Mouse (Mus musculus) MN1 (cell line): ENCODE measurements at regions not wholly inside any gene's neighbourhood (a gene's known extent, or its start where the extent isn't known, plus 50 kb on each side); places are given as distances from the start of the nearest gene placed in this dataset.

Experiments
- DNase-seq: peaks from one replicate; pipeline ENCODE4 v3.0.0-alpha.2; 2016; ENCODE audit warnings: low spot score

DNA sequence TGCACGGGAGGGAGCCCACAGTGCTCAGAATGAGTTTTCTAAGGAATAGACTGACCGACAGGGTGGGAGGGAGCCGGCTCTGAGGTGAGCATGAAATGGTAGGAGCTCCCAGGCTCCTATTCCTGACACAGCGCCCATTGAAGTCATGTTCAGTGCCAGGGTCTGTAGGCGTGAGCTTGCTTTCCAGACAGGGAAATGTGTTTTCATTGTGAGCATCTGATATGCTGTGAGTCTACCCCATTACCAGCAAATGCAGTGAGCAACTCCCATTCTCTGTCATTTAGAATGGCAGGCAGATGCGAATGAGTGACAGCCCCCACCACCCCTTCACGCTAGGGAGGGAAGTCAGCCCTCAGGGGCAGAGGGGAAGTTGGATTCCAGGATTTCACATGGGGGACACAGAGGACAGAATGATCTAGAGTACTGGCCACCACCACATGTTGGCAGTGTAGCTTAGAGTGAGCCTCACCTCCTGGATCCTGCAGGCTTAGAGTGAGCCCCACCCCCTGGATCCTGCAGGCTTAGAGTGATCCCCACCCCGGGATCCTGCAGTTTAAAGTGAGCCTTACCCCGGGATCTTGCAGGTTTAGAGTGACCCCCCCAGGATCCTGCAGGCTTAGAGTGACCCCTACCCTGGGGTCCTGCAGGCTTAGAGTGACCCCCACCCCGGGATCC lies 283.2 kb upstream of the Eef2kmt start:
- no peak for DNase-seq

DNA sequence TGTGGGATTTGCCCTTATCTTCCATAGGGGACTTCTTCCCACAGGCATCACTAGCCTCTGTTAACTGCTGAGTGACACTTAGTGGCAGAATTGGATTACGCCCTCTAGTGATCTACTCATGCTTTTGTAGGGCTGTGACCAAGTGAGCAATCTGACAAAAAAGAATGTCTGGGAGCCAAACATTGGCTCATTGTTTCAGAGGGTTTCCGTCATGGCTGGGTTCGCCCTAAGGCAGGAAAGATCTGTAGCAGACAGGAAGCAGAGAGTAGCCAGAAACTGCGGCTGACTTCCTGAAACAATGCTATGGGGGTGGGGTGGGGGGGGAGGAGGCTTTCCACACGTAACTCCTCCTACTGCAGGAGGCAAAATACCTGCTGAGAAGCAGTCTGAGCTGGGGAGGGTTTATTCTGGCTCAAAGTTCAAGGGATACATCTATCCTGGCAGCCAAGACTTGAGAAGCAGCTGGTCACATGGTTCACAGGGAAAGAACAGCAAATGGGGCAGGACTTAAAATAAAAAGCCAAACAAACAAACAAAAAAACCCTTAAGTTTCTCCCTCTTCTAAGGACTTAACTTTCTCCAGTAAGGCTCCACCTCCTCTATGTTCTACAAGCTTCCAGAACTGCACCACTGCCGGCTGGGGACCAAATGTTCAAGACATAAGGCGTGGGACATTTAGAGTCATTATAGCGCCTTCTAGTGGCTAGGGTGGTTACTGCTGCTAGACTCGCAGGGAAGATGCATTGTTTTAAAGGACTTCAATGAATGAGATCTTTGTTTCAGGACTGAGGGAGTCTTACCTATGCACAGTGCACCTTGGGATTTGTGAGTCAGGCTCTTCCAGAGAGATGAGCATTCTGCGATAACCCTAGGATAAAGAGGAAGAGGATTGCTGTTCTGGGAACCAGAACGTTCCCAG lies 281.8 kb upstream of the Eef2kmt start:
- DNase-seq = peak; percentile 30

DNA sequence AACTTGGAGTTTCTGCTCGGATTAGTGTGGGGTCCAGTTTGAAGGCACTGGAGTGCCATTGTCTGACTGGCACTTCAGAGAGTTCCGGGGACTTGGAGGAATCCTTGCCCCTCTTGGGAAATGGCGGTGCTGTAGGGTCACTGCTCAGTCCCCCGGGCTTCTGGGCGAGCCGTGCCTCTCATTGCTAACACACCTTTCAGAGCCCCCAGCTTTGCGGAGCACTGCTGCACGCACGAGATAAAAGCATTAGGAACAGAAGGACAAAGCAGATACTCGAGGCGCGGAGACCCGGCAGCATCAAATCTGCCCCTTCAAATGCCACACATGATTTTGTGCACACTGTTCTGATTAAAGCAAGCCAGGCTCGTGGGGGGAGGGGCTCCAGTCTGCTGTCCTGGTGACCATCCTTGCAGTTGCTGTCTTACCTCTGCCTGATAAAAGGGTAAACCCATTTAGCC lies 280.8 kb upstream of the Eef2kmt start:
- DNase-seq = no peak

DNA sequence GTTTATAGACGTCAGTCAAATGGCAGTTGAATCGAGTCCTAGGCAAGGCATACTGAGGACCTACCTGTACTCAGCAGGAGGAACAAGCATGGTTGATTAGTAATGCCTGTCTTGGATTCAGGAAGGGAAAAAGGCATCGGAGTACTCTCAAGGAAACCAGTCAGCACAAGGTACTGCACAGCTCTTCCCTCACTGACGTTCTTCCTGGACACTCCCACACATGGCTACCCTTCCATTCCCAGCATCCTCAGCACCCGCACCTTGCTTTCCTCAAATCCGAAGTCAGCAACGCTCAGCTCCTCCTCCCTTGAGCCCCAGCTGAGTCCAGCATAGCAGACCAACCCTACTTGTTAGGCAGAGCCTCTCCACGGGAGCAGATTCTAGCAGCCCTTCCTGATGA lies 279.6 kb upstream of the Eef2kmt start:
- DNase-seq = peak; percentile 27

DNA sequence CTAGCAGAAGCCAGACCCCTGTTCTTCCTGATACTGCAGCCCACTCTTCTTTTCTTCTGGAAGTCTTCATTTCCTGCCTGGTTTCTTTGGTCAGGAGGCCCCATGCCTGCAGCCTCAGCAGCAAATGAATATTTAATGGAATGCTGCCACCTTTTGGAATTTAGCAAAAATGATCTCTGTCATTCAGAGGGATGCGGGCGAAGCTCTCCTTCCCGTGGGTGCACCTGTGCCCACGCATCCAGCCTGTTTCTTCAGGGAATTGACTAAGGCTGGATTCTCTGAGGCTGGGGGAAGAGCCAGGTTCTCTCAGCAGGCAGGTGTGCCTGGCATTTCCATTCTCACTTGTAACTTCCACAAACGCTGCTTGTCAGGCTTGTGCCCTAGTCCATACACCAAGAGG lies 279.1 kb upstream of the Eef2kmt start:
- DNase-seq = peak; percentile 69

DNA sequence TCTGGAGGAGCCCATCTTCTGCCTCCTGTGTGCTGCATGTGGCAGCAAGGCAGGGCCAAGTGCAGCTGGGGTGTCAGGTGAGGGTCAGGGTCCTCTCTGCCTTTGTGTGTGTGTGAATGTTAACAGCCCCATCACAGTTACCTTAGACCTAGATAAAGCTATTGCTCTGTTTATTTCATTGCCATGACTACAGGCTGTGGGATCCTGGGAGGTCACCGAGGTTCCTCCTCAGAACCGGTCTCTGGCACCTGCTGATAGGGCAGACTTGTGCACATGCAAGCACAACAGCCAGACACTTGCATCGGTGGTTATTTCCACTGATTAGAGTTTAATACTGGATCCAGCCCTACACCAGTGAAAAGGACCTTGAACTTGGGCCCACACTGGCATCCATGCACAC lies 278.6 kb upstream of the Eef2kmt start:
- peak; percentile 17 for DNase-seq

DNA sequence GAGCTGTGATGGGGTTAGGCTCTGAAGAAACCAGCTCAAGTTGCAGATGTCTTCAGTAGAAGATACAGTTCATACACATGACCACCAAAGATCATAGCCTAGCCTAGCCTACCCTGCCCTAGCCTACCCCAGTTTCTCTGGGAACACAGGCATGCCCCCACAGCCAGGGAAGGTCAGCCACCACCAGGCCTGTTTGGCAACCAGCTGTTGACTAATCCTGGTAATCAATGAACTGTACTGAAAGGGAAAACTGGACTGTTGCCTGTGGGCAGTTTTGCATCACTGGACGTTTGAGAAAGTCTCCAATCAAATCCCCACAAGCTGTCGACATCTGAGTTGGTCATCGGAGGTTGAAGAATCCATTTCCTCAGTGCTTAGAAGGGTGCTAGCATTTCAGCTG lies 276.5 kb upstream of the Eef2kmt start:
- DNase-seq = no peak

DNA sequence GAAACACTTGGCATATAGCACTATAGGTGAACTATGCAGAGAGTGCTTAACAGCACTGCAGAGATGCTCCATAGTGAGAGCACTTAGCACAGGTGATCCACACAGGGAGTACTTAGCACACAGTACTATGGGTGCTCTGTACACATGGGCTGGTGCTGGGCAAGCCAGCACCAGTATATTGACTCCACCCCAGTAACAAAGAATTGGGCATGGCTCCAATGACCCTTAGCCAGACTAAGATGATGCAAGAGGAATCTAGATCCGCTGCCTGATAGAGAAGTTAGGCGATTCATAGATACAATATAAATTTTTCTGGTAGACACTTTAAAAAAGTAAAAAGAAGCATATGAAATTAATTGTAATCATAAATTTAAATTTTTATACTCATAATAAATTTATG lies 274.0 kb upstream of the Eef2kmt start:
- peak; percentile 22 for DNase-seq

DNA sequence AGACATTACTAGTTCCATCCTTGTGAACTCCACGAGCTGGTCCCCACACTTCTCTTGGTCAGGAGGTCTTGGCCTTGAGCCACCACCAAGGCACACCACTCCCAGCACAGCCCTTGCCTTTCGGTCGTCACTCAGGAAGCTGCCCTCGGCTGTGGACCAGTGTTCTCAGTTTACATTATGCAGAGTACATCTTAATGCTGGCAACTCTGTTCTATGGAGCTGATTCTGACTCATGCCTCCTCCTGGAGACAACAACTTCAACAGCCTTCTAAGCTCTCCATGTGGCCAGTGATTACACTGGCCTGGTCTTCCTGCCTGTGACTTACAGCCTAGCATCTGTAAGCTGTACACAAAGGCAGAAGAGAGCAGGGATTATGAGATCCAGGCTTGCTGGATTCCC lies 272.2 kb upstream of the Eef2kmt start:
- peak; percentile 16 for DNase-seq

DNA sequence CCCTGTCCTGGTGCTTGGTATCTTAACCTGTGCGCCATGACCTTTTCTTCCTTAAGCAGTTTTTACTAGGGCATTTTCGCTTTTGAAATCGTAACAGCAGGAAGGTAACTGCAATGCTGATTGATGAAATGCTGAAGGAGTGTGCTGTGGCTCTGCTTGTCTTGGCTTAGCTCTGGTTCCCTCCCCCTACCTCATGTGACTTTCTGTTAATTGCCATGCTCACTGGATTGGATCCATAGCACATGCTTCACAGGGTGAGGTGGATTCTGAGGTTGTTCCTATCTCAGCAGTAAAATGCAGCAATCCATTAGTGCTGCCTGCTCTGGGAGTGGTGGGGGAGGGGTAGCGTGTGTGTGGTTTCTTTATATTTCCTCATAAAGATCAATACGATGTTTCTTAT lies 268.6 kb upstream of the Eef2kmt start:
- DNase-seq = no peak

DNA sequence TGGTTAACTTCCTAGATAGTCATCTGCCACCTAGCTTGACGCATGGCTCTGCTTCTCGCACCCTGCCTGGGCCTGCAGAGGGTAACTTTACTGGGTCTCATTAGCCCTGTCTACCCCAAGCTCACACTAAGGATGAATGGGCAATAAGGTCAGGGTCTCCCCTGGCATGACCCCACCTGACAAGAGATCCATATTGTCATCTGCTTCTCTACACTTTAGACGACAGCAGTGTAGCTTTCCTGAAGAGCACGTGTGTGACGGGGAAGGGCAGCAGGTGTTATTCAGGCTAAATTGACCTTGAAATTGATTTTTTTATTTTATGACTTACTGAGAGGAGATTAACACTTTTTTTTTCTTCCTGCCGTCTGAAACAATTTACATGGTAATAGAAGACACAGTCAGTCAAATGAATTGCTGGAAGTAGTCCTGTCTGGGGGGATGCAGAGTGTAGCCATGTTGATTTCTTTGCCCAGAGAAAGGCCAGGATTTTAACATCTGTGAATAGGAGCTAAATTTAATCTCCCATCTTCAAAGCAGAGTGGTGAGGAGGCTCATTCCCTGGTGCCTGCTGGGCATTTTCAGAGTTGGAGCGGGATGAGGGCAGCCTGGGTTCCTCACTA lies 267.7 kb upstream of the Eef2kmt start:
- DNase-seq = no peak

DNA sequence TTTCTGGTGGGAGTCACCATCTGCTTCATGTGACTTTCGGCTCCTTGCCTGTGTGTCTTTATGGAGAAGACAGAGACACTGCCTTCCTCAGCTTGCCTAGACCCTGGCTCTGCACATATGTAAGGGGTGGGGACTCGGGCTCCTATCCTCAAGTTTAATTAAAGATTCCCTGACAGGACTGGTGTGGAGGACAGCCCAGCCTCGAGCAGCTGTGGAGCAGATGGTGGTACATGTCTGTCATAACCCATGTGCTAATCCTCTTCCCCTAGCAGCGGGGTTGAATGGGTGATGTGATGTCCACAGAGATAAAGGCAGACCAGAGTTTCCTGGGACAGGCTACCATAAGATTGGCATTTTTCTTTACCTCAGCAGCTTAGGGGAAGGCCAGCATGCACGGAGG lies 262.0 kb upstream of the Eef2kmt start:
- no peak for DNase-seq

DNA sequence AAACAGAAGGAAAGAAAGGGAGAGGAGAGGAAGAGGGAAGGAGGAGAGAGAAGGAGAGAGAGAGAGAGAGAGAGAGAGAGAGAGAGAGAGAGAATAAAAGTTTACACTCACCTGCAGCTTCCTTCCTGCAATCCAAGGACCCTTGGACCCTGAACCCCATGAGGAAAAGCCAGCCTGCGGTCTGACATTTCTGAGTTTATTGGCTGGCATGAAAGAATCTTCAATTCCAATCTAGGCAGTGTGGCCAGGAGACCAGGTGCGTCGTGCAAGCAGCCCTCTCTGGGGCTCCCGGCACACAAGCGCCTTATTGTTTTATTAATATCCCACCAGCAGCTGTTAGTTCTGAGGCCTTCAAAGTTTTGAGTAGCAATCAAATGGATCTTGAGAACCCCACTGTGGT lies 260.1 kb upstream of the Eef2kmt start:
- DNase-seq = no peak

DNA sequence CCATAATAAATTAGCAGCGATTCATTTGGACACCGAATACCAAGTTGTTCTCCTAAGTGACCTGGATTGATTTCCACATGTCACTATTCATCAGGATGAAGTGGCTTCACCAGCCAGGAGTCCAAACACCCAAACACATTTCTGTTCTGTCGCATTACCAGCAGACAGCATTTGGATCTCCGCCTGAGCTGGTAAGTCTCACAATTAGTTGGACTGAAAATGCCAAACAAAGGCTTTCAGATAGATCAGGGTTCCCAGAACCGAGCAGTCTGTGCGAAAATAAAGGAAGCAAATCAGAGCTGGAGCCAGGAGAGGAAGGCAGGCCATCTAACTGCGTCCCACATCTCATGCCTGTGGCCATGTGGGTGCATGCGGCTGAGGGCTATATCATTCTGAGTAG lies 251.5 kb upstream of the Eef2kmt start:
- peak; percentile 44 for DNase-seq

DNA sequence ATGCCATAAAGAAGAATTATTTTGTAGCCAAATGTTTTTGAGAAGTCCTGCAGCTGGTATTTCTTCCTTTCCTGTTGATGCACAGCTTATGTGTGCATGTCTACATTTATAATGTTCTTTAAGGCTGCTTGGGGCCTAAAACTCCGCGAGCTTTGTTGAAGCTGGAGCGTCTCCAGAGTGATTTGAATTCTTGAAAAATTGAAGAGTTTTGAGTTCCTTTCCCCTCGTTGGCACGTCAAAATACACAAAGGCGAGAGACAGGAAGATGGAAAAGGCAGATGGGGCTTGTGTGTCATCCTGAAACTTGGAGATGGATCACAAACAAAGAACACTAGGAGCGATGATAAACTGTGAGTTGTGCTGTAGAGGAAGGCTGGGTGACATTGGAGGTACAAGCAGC lies 246.2 kb upstream of the Eef2kmt start:
- DNase-seq = no peak

DNA sequence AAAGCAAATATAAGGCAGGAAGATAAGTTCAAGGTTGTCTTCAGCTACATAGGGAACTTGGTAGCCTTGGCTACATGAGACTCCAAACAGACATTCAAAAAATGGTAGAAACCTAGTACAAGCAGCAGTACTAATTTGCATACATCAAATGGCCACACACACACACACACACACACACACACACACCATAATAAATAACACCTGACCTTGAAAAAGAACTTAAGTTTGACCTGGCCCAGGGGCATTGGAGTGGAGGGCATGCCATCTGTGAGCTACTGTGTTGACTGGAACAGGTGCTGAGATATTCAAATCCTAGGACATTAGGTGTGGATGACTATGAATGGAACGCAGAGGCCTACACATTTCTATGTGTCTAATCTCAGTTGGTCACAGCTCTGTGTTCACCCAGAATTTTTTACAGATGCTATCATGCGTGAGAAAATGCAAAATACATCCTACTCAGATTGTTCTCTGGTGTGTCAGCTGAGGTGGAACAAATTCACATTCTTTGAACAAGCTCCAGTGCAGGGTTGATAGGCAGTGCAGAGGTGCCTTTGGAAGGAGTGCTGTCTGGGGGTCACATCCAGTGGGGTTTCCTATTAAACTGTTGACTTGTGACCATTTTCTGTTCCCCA lies 240.4 kb upstream of the Eef2kmt start:
- DNase-seq = no peak

DNA sequence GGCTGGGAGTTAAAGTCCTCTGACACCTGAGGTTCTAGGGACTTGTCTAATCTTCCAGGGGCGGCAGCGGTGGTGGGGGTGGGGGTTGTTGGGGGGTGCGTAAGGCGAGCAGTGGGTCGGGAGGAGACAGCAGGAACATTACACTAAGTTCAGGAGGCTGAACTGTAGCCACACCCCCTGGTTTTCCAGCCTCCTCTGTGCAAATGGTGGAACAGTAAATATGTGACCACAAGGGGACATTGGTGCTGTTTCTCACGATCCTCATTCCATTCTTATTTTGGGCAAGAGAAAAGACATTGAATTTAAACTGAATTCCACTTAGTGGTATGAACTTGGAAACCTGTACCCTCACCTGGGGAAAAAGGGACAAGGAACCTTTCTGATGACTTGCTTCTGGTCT lies 237.6 kb upstream of the Eef2kmt start:
- no peak for DNase-seq

DNA sequence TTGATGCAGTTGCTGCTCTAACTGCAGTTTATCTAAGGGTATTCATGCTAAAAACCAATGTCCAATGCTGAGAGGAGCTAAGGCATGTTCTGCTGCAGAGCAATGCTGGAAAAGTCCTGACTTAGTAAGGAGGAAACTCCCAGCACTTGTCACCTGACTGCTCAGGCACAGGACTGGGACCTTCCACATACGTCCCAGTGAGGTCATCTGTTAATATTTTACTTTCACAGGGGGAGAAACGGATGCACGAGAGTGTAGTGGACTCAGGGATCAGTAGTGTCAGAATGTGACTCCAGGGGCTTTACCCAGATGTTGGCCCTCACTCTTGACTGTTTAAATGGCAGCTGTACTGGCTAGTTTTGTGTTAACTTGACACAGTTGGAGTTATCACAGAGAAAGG lies 231.5 kb upstream of the Eef2kmt start:
- DNase-seq = no peak

DNA sequence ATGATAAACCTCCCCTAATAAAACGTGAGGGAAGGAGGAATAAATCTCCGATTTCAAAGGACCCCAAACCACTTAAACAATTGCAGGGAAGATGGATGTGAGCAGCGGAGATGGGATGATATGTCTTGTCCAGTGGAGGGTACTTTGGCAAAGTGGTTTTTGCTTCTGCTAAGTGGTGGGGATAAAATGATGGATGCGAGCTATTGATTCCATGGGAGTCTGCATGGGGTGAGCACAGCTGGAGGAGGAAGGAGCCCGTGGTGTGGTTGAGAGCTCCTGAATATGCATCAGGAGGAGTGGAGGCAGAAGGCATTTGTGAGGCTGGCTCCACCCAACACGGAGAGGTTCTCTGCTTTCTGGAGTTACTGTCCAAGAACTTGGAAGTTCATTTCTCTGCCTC lies 227.6 kb upstream of the Eef2kmt start:
- DNase-seq = no peak

DNA sequence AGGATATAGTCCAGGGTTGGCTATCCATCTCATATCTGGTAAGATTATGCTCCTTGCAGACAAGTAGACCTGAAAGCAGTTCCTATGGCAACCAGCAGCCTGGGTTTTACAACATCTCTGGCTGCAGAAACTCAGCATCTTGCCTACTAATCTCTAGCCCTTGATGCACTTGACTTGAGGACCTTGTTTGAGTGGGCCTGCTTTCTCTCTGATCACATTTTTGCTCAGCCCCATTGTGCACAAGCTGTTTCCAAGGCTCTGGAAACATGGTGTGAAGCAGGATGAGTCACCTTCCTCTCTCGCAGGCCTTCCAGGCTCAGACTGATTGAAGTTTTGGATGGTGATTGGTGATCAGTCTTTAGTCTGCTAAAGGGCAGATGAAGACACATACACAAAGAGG lies 224.4 kb upstream of the Eef2kmt start:
- DNase-seq = peak; percentile 60

DNA sequence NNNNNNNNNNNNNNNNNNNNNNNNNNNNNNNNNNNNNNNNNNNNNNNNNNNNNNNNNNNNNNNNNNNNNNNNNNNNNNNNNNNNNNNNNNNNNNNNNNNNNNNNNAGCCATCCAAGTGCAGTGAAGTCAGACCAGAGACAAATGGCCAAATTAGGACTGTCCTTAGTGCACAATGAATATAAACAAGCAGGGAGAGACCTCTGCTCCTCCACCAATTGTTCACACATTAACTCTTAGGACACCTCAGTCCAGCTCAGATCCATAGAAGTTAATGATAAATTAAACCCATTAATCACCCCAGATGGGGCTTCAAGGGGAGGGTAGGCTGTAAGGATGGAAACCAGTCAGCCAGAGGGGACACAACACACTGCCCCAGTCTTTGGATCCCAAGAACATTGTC lies 223.2 kb upstream of the Eef2kmt start:
- no peak for DNase-seq

DNA sequence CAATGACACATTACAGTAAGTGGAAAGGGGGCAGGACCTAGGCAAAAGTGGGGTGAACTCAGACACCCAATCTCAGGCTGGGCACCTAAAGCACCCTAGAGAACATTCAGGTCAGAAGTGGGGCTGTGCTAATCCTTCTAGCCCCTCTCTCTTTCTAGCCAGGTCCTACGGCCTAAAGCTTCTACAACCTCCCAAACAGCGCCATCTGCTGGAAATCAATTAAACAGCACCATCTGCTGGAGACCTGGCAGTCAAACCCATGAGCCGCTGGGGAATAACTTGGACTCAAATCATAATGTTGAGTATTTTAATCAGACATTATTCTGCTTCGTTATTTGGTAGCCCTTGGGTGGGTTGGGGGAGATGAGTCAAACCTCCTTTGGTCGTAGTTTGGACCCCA lies 215.5 kb upstream of the Eef2kmt start:
- peak; percentile 87 for DNase-seq

DNA sequence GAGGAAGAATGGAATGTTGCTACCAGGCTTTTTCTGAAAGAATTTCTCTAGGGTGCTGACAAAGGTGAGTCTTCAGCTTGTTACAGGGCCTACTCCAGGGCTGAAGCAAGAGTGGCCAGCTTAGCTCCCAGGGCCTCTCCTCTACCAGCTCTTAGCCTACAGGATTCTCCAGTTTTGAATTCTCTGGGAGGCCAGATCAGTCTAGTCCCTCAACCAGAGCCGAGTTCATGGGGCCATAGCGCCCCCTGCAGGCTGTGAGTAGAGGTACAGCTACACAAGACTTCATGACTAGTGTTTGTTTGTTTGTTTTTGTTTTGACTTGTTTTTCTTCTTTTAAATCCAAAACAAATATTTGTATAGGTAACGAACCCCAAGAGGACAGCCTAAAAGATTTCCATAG lies 211.8 kb upstream of the Eef2kmt start:
- DNase-seq = peak; percentile 75
